Mouse (Mus musculus): ENCODE measurements around the gene Cyp4f39.

DNA sequence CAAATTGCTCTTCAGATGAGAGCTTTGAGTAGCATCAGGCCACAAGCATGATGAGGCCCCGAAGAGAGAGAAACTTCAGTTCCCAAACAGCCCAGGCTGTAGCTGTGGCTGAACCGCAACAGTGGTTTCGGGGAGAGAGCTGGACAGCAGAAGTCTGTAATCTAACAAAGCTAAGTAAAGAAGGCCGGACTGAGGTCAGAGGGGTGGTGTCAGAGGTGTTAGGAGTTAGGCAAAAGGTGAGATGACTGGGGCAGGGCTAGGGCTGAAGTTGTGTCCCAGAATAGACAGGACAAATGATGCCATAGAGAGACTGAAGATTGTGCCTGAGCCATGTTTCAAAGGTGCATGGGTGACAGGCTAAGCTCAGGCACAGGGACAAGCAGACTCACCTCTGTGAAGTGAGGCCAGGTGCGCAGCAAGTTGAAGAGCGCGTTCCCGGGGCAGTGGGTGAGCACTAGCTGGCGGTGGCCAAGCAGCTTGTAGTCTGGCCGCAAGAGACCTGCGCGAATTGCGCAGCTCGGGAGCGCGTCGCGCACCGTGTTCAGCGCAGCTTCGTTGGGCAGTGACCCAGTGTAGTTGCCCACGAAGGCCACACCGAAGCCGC is 37.0 kb upstream of the Cyp4f39 start:
- TF ChIP-seq POLR2AphosphoS2 (IDR thresholded peaks at IDR 0.05; ENCODE audit: insufficient read length, low read depth) = no peak
- no peak for TF ChIP-seq POLR2A (IDR thresholded peaks at IDR 0.05; ENCODE audit: insufficient read length, low read depth)
- TF ChIP-seq MAX (IDR thresholded peaks at IDR 0.05; ENCODE audit: low read depth) = no peak
- TF ChIP-seq MYOG (IDR thresholded peaks at IDR 0.05; ENCODE audit: control insufficient read depth in 1 of 3, insufficient read depth in 1 of 3, insufficient read length in 2 of 3, low read depth in 2 of 3) = no peak
- TF ChIP-seq USF1 (IDR thresholded peaks at IDR 0.05; ENCODE audit: low read depth) = no peak
